Mouse (Mus musculus) liver, embryonic 12.5 days (tissue): ENCODE measurements at regions not wholly inside any gene's neighbourhood (a gene's known extent, or its start where the extent isn't known, plus 50 kb on each side); places are given as distances from the start of the nearest gene placed in this dataset.
A peak's percentile ranks its signal among the peaks of the same experiment; 100 is the strongest.

Source experiments
- ATAC-seq: fragments of 200-750 bp; cut with Nextera tagmentation; 2 replicates; pipeline ENCODE4 v1.8.0; 2017; ENCODE audit warnings: moderate number of reproducible peaks, mild to moderate bottlenecking, moderate library complexity
- H3K27ac ChIP-seq: fragments of 300-500 bp; sonication (generic); 2 replicates; pipeline ENCODE4 v1.5.1; 2016; ENCODE audit warnings: mild to moderate bottlenecking
- H3K27me3 ChIP-seq: fragments of 300-500 bp; sonication (generic); replicated peaks from 2 replicates; pipeline ENCODE4 v1.6.1; 2016; ENCODE audit warnings: mild to moderate bottlenecking, moderate library complexity
- H3K36me3 ChIP-seq: fragments of 300-500 bp; sonication (generic); 2 replicates; pipeline ENCODE4 v1.6.1; 2016; ENCODE audit warnings: mild to moderate bottlenecking, moderate library complexity
- H3K4me1 ChIP-seq: fragments of 300-500 bp; sonication (generic); 2 replicates; pipeline ENCODE4 v1.6.1; 2016
- H3K4me2 ChIP-seq: fragments of 300-500 bp; sonication (generic); 2 replicates; pipeline ENCODE4 v1.6.1; 2016; ENCODE audit warnings: mild to moderate bottlenecking, moderate library complexity
- H3K4me3 ChIP-seq: fragments of 300-500 bp; sonication (generic); 2 replicates; pipeline ENCODE4 v1.5.1; 2016; ENCODE audit warnings: mild to moderate bottlenecking, moderate library complexity
- H3K9ac ChIP-seq: fragments of 300-500 bp; sonication (generic); 2 replicates; pipeline ENCODE4 v1.6.1; 2016; ENCODE audit warnings: mild to moderate bottlenecking, moderate library complexity
- H3K9me3 ChIP-seq: fragments of 300-500 bp; sonication (generic); replicated peaks from 2 replicates; pipeline ENCODE4 v1.6.1; 2016; ENCODE audit warnings: mild to moderate bottlenecking, moderate library complexity
- WGBS: fragments of 180-500 bp; shearing (Covaris S2); methylation state at CpG from one replicate; pipeline ENCODE4 v1.1.7; 2016; ENCODE audit not compliant: insufficient replicate concordance; 5-methylcytosine and 5-hydroxymethylcytosine counted together

DNA sequence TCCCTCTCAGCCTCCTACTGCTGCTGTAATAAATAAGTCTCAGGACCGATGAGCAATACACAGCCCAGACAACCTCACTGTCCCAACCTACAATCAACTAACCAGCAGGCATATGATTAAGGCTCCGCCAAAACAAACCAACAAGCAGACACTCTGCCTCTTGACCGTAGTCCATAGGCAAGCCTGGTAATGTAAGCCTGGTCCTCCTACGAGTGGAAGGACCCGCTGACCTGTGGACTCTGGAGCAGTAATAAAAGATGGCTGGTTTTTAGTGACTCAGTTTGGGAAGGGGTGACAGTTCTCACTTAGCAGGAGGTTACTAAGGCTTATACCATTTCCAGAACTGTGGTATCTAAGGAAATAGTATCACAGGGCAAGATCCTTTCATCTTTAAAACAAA, 53.4 kb downstream of the Gm47996 start:
- no peaks in the 10 kb centered on the region for H3K27me3 ChIP-seq
- WGBS, result 73% methylated on average over 5 of the region's 5 CpGs
- H3K27ac ChIP-seq, result no peak overlapping the region
- H3K4me3 ChIP-seq, result no peak overlapping the region
- ATAC-seq, result 0 out of 2 replicates have a peak, but pooled peaks have one; percentile 27
- no peak overlapping the region for H3K9ac ChIP-seq
- peaks cover 15% of the 10 kb centered on the region for H3K4me1 ChIP-seq
- H3K9me3 ChIP-seq, result no peaks in the 10 kb centered on the region
- H3K36me3 ChIP-seq, result no peaks in the 10 kb centered on the region
- H3K4me2 ChIP-seq, result no peak overlapping the region

- no peak for ATAC-seq
- WGBS, result 83% methylated on average over 2 of the region's 2 CpGs
- peaks cover 10% of the 10 kb centered on the region for H3K4me1 ChIP-seq
- H3K4me2 ChIP-seq, result no peak overlapping the region
- H3K27me3 ChIP-seq, result no peaks in the 10 kb centered on the region
- no peaks in the 10 kb centered on the region for H3K9me3 ChIP-seq
- no peak overlapping the region for H3K4me3 ChIP-seq
- H3K27ac ChIP-seq, result no peak overlapping the region
- no peaks in the 10 kb centered on the region for H3K36me3 ChIP-seq
- H3K9ac ChIP-seq, result no peak overlapping the region
These were observed 53.9 kb downstream of the Gm47996 start for GRCm38 (mm10) chr1:151263830-151264229.

DNA sequence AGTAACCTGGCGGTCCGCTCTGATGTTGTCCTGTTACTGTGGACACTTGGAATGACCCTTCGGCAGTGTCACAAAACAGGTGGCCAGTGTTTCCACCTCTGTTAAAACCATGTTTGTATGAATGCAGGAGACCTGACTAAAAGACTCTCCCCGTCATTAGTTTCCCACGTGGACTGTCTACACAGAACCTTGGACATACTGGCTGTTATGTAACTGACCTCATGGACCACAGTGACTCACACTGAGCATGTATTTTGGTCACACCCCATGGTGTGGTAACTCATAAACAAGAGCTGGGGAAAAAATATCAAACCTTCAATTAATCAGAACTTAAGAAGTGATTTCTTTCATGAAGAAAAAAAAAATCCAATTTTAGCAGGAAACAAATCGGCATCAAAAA, 54.9 kb downstream of the Gm47996 start:
- Histone ChIP-seq H3K4me1 (0 out of 2 replicates have a peak, but pooled peaks cover under 1% of the 10 kb centered on the region), H3K9ac (no peak overlapping the region), H3K4me3 (no peak overlapping the region), H3K4me2 (no peak overlapping the region), H3K36me3 (no peaks in the 10 kb centered on the region), H3K27me3 (no peaks in the 10 kb centered on the region), H3K27ac (no peak overlapping the region), H3K9me3 (no peaks in the 10 kb centered on the region)
- ATAC-seq, result no peak
- 76% methylated on average over 6 of the region's 6 CpGs for WGBS

- Histone ChIP-seq H3K27me3 (no peaks in the 10 kb centered on the region), H3K9ac (no peak overlapping the region), H3K9me3 (no peaks in the 10 kb centered on the region), H3K36me3 (no peaks in the 10 kb centered on the region), H3K27ac (no peak overlapping the region), H3K4me3 (no peak overlapping the region), H3K4me2 (no peak overlapping the region), H3K4me1 (peaks cover 5% of the 10 kb centered on the region)
- WGBS, result 42% methylated on average over 5 of the region's 5 CpGs
- ATAC-seq, result no peak
These were observed 55.7 kb downstream of the Gm47996 start for GRCm38 (mm10) chr1:151265590-151265989.

DNA sequence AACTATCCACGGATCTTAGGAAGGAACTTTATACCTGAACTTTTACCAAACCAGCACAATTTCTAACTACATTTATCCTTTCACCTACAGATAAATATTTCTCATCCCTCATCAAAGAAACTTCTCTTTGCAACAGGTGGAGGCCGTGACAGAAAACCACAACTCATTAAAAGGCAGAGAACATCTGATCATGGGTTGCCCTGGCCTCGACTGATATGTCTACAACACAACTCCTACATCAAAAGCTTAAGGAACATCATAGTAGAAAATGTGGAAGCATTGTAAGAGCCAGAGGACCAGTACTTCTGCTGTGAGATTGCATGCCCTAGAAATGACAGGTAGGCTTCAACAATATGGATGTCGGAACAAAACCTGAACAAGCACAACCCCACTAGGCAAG, 56.8 kb downstream of the Gm47996 start:
- 55% methylated on average over 4 of the region's 4 CpGs for WGBS
- no peaks in the 10 kb centered on the region for H3K9me3 ChIP-seq

GRCm38 (mm10) chr1:151270691-151271090, 60.8 kb downstream of the Gm47996 start:
- H3K27ac ChIP-seq, result no peak overlapping the region
- H3K9ac ChIP-seq, result no peak overlapping the region; the same call in 1 of the 2 replicates
- H3K4me1 ChIP-seq, result peaks cover 9% of the 10 kb centered on the region
- WGBS, result 10% methylated on average over 8 of the region's 8 CpGs
- ATAC-seq, result peak; percentile 44; the same call in 1 of the 2 replicates
- no peaks in the 10 kb centered on the region for H3K9me3 ChIP-seq
- peak overlapping the region; percentile 49 for H3K4me2 ChIP-seq
- no peaks in the 10 kb centered on the region for H3K36me3 ChIP-seq
- no peaks in the 10 kb centered on the region for H3K27me3 ChIP-seq
- H3K4me3 ChIP-seq, result no peak overlapping the region

More for the DNA sequence above, 56.8 kb downstream of the Gm47996 start:
- Histone ChIP-seq H3K4me2 (no peak overlapping the region), H3K9ac (no peak overlapping the region), H3K27me3 (no peaks in the 10 kb centered on the region), H3K36me3 (no peaks in the 10 kb centered on the region), H3K4me3 (no peak overlapping the region), H3K27ac (no peak overlapping the region), H3K4me1 (peaks cover 9% of the 10 kb centered on the region)
- ATAC-seq, result no peak

- no peak for ATAC-seq
- Histone ChIP-seq H3K4me2 (no peak overlapping the region), H3K27me3 (no peaks in the 10 kb centered on the region), H3K4me3 (no peak overlapping the region), H3K4me1 (peaks cover 9% of the 10 kb centered on the region), H3K9ac (no peak overlapping the region), H3K36me3 (no peaks in the 10 kb centered on the region), H3K27ac (no peak overlapping the region), H3K9me3 (no peaks in the 10 kb centered on the region)
- WGBS, result 71% methylated on average over 4 of the region's 4 CpGs
These were observed 64.4 kb downstream of the Gm47996 start for GRCm38 (mm10) chr1:151274306-151274705.

- Histone ChIP-seq H3K4me2 (no peak overlapping the region), H3K27me3 (no peaks in the 10 kb centered on the region)
- ATAC-seq, result no peak
These were observed 65.7 kb downstream of the Gm47996 start for GRCm38 (mm10) chr1:151275581-151275980.

DNA sequence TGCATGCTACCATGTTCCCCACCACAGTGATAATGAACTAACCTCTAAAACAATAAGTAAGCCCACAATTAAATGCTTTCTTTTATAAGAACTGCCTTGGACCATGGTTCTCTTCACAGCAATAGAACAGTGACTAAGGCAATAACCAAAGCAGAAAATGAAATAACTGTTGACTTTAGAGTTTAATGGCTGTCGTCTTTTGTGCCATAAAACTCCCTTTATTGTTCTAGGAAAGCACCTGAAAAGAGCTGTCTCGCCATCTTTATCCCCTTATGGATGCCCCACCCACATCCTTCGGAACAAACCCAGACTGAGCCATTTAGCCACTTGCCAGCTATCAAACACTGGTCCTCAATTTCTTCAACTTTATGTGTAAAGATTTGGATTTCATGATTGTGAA, 64.3 kb upstream of the Ivns1abp start:
- Histone ChIP-seq H3K9me3 (no peaks in the 10 kb centered on the region), H3K4me1 (peaks cover 2% of the 10 kb centered on the region; the same call in 1 of the 2 replicates), H3K27ac (no peak overlapping the region), H3K4me2 (no peak overlapping the region), H3K27me3 (no peaks in the 10 kb centered on the region), H3K9ac (no peak overlapping the region), H3K4me3 (no peak overlapping the region), H3K36me3 (no peaks in the 10 kb centered on the region)
- WGBS, result 83% methylated on average over 3 of the region's 3 CpGs
- ATAC-seq, result no peak

More at GRCm38 (mm10) chr1:151275581-151275980, 65.7 kb downstream of the Gm47996 start:
- H3K4me3 ChIP-seq, result no peak overlapping the region
- peaks cover 4% of the 10 kb centered on the region for H3K4me1 ChIP-seq
- no peaks in the 10 kb centered on the region for H3K9me3 ChIP-seq
- no peak overlapping the region for H3K9ac ChIP-seq
- no peak overlapping the region for H3K27ac ChIP-seq
- WGBS, result 70% methylated on average over 3 of the region's 3 CpGs
- no peaks in the 10 kb centered on the region for H3K36me3 ChIP-seq

GRCm38 (mm10) chr1:151285045-151285444, 59.2 kb upstream of the Ivns1abp start:
- Histone ChIP-seq H3K4me1 (peaks cover 28% of the 10 kb centered on the region), H3K9ac (no peak overlapping the region), H3K9me3 (no peaks in the 10 kb centered on the region), H3K4me3 (no peak overlapping the region), H3K27ac (no peak overlapping the region), H3K27me3 (no peaks in the 10 kb centered on the region), H3K4me2 (no peak overlapping the region), H3K36me3 (no peaks in the 10 kb centered on the region)
- WGBS, result 73% methylated on average over 7 of the region's 7 CpGs
- ATAC-seq, result no peak

GRCm38 (mm10) chr1:151287451-151287850, 56.8 kb upstream of the Ivns1abp start:
- WGBS, result 17% methylated on average over 12 of the region's 12 CpGs
- Histone ChIP-seq H3K4me3 (no peak overlapping the region), H3K4me2 (peak overlapping the region; percentile 43), H3K9ac (no peak overlapping the region), H3K27me3 (no peaks in the 10 kb centered on the region), H3K9me3 (no peaks in the 10 kb centered on the region), H3K36me3 (no peaks in the 10 kb centered on the region), H3K27ac (0 out of 2 replicates have a peak overlapping the region, but pooled peaks have one; percentile 6), H3K4me1 (peaks cover 28% of the 10 kb centered on the region)
- peak; percentile 31; the same call in 1 of the 2 replicates for ATAC-seq

DNA sequence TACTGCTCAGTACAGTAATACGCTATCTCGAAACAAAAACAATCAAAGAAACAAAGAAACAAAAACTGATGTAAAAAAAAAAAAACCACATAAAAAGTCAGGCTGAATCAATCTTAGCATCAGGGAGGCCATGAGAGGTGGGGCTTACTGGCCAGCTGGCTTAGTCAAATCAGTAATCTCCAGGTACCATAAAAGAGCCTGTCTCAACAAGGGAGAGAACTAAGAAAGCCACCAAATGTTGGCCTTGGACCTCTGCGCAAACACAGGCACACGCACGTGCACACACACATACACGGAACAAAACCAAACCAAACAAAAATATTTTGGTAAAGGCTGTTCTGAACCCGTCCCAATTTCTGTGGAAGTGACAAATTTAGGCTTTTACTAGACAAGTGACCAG, 55.2 kb upstream of the Ivns1abp start:
- no peak for ATAC-seq

More for the DNA sequence above, 55.2 kb upstream of the Ivns1abp start:
- Histone ChIP-seq H3K36me3 (no peaks in the 10 kb centered on the region), H3K9ac (no peak overlapping the region), H3K9me3 (no peaks in the 10 kb centered on the region), H3K4me1 (peaks cover 28% of the 10 kb centered on the region), H3K27ac (no peak overlapping the region), H3K4me2 (no peak overlapping the region), H3K27me3 (no peaks in the 10 kb centered on the region), H3K4me3 (no peak overlapping the region)
- 80% methylated on average over 7 of the region's 7 CpGs for WGBS
